Mouse (Mus musculus): ENCODE data around the gene Cox6a2.

Gene Cox6a2

DNA sequence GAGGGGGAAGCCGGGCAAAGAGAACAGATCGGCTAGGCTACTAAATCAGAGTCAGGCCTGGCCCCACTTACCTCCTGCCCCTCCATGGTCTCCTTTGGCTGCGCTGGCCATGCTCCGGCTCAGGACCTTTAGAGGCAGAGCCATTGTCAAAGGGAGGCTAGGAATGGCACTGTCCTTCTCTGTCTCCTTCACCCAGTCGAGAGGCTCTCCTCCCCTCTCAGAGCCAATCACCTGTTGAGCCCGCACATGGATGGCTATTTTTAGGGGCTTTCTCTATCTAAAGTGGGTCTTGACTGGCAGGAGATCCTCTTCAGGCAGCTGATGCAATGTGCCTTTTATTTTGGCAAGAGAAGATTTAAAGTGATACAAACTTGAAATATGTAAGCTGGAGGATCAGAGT lies at the start of gene Cox6a2:
Gene Cox6a2, minus strand, starts transcription at position 236 of the 400 bp plus-strand sequence.
- DNase-seq (ENCODE audit: low spot score) = no peak

DNA sequence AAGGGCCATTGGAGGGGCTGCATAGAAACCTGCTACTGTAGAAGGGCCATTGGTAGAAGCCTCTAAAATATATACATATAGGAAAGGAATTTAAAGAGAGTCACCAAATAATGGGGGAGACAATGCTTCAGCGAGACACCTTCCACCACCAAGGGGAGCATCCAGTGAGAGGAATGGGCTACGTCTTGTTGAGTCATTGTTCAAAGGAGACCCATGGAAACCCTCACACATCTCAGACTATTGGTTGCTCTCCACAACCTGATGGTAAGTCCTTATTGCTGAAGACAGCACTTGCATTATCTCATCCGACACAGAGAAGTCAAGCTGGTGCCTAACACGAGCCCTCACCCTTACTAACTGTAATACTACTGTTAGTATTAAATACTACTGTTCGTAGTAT lies 49.6 kb upstream of the Cox6a2 start:
- no peak for DNase-seq (ENCODE audit: low spot score)

GRCm38 (mm10) chr7:128254978-128255377 lies 48.8 kb upstream of the Cox6a2 start:
- no peak for DNase-seq (ENCODE audit: low spot score)

DNA sequence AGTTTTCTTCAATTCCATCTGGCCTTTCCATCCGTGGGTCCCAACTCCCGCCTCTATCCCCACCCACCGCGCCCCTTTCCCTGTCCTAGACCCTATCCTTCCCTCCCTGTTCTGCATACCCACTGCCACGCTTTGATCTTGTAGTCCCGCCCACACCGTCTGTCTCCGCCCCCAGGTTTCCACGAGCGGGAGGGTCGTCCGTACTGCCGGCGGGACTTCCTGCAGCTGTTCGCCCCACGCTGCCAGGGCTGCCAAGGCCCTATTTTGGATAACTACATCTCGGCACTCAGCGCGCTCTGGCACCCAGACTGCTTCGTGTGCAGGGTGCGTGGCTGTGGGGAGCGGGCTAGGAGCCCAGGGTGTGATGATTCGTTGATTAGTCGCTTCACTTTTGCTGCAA lies 46.4 kb upstream of the Cox6a2 start:
- no peak for DNase-seq (ENCODE audit: low spot score)

GRCm38 (mm10) chr7:128251946-128252345 lies 45.8 kb upstream of the Cox6a2 start:
- no peak for DNase-seq (ENCODE audit: low spot score)

GRCm38 (mm10) chr7:128249998-128250397 lies 43.8 kb upstream of the Cox6a2 start:
- DNase-seq (ENCODE audit: low spot score) = no peak

GRCm38 (mm10) chr7:128248081-128249042 lies 42.2 kb upstream of the Cox6a2 start:
- no peak for DNase-seq (ENCODE audit: low spot score)

DNA sequence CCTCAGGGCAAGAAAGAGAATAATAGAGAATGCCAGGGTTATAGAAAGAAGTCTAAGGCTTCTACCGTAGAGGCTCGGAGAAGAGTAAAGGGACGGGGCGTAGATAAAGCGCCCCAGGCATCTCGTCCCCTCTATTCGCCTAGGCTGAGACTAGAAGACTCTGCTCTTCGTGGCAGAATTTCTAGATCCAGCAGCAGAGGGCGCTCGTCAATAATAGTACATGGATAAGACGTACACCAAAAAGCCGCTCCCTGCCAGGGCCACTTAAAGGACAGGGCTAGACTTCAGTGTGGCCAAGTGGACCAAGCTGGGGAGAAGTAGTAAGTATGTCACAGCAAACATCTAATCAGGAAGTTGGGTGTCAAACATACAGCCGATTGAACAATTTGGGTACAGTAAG lies 41.3 kb upstream of the Cox6a2 start:
- DNase-seq (ENCODE audit: low spot score) = peak; percentile 73

DNA sequence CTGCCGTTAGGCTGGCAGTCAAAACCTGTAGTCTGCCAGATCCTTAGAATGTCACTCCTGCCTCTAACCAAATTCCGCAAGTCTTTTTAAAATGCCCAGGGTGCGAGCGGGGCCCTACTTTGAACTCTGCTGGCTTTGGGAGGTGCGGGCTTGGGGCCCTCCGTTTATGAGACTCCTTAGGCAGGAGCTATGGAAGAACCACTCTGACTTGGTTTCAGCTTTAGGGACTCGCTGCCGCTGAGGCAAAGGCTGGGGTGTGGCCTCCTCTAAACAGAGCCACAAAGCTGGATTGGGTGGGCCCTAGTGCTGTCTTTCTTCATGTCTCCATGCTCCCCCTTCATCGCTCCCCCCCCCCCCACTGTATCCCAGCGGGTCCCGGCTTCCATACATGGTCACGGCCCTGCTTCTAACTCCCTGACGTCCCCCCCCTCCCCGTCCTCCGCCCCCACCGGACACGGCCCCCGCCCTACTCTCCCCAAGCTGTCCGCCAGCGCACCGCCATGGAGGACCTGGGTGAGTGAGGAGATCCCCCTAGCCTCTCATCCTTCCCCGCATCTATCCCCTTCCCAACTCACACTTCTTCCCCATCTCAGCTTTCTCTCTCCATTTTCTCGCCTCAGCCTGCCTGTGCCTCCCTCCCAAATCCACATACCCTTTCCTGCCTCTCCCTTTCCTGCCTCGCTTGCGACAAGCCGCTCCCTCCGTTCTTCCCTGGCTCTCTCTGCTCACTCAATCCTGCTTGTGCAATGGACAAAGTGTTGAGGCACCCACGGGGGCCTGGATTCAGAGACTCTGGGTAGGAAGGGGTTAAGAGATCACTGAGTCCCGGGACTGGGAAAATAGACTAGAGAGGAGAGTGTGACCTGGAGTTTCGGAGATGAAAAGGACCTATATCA lies 40.6 kb upstream of the Cox6a2 start, which contains the start of gene Tgfb1i1:
Gene Tgfb1i1, plus strand, starts transcription at position 317 of the 896 bp plus-strand sequence.
- peak; percentile 74 for DNase-seq (ENCODE audit: low spot score)

- no peak for DNase-seq (ENCODE audit: low spot score)
Measured at GRCm38 (mm10) chr7:128245547-128245946, 39.4 kb upstream of the Cox6a2 start.

- DNase-seq (ENCODE audit: low spot score) = no peak
Measured at GRCm38 (mm10) chr7:128244410-128245025, 38.3 kb upstream of the Cox6a2 start.

DNA sequence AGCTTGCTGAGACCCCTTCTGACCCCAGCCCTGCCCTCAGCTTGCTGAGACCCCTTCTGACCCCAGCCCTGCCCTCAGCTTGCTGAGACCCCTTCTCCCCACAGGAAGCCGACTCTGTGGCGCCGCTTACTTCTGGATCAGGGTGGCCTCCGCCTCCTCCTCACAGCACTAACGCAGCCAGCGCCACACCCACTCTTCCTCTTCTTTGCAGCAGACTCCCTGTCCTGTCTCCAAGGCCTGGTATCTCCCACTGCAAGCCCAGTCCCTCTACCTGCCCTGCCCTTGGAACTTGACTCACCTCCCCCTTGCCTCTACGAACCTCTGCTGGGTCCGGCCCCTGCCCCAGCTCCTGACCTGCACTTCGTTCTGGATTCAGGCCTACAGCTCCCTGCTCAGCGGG lies 37.7 kb upstream of the Cox6a2 start:
- DNase-seq (ENCODE audit: low spot score) = no peak

- DNase-seq (ENCODE audit: low spot score) = no peak
Measured at GRCm38 (mm10) chr7:128242331-128242730, 36.1 kb upstream of the Cox6a2 start.

DNA sequence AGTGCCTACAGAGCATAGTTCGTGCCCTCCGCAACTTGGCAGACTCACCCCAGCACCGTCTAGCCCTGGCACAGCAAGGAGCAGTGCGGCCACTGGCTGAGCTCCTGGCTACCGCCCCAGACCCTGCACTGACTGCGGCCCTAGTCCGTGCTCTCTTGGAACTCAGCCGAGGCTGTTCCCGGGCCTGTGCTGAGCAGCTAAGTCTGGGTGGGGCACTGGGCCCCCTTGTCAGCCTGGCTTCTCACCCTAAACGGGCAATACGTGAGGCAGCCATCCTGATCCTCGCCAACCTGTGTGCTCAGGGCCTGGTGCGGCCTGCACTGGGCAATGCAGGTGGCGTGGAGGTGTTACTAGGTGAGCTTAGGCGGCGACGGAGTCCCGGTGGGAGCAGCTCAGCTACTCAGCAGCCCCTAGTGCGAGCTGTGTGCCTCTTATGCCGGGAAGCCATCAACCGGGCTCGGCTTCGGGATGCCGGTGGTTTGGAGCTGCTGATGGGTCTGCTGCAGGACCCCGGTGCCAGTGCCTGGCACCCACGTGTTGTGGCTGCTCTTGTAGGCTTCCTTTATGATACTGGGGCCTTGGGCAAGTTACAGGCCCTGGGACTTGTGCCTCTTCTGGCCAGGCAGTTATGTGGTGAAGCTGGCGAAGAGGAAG lies 34.1 kb upstream of the Cox6a2 start:
- DNase-seq (ENCODE audit: low spot score) = no peak

DNA sequence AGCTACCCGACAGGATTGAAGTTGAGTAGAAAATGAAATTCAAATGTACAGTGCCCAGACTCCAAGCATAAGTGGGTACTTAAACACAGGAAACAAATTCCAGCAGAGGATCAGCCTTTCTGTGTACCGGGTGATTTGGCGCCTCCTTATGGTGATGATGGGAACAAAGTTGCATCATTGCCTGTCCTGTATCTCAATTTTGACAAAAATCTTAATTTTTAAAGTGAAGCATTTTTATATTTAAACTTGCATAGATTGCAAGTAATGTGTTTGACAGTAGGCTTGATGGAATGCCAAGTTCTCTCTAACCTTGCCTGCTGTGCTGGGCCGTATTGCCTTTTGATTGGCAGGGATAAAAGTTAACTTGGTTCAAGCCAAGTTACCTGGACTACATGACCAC lies 32.8 kb upstream of the Cox6a2 start:
- DNase-seq (ENCODE audit: low spot score) = no peak

DNA sequence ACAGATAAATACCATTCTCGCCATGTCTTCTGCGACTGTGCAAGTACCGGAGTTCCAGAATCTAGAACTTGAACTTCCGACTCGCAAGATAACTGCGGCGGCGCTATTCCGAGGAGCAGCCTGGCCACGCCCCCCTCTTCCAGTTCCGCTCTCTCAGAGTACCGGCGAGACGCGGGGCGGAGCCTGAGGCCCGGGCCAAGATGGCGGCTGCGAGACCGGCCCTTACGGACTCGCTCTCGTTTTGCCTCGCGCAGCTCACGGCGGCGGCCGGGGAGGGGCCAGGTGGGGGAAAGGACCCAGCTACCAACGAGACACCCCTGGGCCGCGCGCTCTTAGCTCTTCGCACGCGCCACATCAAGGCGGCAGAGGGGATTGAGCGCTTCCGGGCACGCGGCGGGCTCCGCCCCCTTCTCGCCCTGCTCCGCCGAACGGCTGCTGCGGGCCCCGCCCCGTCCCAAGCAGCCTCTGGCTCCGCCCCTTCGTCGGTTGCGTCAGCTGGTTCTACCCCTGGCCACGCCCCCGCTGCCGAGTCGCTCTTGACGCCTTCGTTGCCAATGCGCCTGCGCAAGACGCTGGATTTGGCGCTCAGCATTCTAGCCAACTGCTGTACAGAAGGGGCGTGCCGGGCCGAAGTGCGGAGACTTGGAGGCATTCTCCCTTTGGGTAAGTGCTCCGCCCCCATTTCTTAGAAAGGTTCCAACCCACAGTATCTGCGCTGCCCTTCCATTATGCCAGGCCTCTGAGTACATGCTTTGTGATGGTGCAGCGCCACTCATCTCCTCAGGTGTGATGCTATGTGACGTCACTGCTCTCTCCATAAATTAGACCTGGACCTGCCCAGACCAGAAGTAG lies 32.0 kb upstream of the Cox6a2 start, which contains the start of gene 9130023H24Rik:
Gene 9130023H24Rik, minus strand, starts transcription at position 105 of the 852 bp plus-strand sequence.
- peak; percentile 99 for DNase-seq (ENCODE audit: low spot score)

DNA sequence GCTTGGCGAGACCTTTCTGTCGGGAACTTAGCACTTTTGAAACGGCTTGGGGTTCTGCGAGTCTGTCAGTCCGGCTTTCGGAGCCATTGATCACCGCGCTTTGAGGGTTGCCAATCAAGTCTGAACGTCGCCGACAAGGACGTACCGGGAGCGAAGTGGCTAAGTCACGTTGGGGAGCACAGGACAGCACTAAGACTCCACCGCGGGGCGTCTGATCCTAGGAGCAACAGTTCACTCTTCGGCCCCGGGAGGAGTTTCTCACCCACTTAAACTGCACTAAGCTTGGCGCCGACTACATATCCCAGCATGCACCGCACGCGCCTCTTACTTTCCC lies 31.4 kb upstream of the Cox6a2 start:
- no peak for DNase-seq (ENCODE audit: low spot score)

DNA sequence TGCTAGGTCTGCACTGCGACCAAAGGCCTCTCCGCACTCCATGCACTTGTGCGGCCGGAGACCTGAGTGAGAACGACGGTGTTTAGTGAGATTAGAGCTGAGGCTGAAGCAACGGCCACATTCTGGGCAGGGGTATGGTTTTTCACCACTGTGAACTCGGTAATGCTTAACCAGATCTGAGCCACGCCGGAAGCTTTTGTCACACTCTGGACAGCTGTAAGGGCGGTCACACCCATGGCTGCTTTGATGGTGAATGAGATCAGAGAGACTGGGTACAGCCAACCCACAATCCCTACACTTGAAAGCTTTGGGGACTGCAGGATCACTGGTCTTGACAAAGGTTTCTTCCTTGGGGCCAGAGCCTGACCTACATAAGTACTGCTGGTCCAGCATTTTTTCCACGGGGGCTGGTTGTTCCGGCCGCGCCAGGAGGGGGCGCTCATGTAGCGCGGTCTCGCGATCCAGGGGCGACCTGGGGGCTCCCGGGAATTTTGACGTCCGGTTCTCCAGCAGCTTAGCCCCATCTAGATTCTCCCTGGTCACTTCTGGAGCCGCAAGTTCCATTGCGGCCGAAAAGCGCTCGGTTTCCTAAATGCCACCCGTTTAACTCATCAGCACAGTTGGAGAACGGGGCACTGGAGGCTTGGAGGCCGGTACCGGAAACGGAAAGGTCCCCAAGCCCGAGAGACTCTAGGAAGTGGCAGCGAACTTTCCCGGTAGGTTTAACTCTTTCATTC lies 30.8 kb upstream of the Cox6a2 start, which contains the start of gene Armc5:
Gene Armc5, plus strand, starts transcription at position 487 of the 737 bp plus-strand sequence.
- peak; percentile 81 for DNase-seq (ENCODE audit: low spot score)

GRCm38 (mm10) chr7:128236426-128236825 lies 30.2 kb upstream of the Cox6a2 start:
- no peak for DNase-seq (ENCODE audit: low spot score)

DNA sequence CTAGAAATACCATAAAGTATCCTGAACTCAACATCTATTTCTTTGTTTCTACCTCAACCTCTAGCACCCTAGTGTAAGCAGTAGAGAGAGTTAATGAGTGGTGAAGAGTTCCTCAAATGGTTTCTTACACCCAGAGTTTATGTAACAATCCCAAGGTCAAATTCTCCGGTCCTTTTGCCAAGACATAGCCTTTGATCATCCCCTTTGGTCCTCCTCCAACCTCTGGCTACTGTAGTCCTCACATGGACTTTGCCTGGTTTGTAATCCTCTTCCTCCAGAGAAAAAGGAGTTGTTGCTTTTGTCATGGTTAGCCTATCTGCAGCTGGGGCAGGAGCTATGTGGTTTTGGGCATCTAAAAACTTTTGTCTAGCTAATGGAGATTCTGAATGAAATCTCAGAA lies 29.3 kb upstream of the Cox6a2 start:
- no peak for DNase-seq (ENCODE audit: low spot score)
